Mouse (Mus musculus) c-Kit-positive CD71-positive TER-119-positive erythroid progenitor cells, embryonic 14.5 days (primary cell): ENCODE measurements around the gene Stk11ip.

ENCODE experiments used
- DNase-seq: peaks from one replicate; pipeline ENCODE4 v3.0.0-alpha.2; 2013; ENCODE audit warnings: low spot score

Stk11ip gene

GRCm38 (mm10) chr1:75504256-75505045 lies 16.9 kb upstream of the Stk11ip start:
- no peak for DNase-seq

DNA sequence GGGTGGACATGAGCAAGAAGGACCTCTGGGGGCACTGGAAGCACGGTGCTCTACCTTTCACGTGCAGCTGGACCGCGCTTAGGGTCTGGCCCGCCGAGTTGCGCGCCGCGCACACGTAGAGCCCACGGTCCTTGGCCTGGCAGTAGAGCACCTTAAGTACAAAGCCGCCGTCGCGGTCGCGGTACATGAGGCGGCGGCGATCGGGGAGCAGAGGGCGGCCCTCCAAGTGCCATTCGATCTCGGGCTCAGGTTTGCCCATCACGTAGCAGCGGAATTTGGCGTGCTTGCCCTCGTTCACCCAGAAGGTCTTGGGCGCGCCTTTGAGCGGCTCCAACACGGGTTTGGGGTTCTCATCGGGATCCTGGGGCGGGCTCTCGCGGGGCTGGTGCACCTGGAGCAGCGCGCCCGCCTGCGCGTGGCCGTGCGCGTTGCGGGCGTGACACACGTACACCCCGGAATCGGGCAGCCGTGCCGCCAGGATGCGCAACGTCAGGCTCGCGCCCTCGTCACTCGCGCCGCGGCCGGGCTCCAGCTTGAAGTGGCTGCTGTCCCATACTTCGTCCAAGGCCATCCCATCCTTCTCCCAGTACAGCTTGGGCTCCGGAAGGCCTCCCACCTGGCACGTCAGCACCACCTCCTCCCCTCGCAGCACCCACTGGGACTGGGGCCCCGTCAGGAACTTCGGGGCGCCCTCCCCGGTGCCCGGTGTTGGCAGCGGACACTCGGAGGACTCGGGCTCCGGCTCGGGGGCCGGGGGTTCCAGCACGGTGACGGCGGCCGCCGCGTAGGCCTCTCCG lies 16.0 kb upstream of the Stk11ip start:
- no peak for DNase-seq

DNA sequence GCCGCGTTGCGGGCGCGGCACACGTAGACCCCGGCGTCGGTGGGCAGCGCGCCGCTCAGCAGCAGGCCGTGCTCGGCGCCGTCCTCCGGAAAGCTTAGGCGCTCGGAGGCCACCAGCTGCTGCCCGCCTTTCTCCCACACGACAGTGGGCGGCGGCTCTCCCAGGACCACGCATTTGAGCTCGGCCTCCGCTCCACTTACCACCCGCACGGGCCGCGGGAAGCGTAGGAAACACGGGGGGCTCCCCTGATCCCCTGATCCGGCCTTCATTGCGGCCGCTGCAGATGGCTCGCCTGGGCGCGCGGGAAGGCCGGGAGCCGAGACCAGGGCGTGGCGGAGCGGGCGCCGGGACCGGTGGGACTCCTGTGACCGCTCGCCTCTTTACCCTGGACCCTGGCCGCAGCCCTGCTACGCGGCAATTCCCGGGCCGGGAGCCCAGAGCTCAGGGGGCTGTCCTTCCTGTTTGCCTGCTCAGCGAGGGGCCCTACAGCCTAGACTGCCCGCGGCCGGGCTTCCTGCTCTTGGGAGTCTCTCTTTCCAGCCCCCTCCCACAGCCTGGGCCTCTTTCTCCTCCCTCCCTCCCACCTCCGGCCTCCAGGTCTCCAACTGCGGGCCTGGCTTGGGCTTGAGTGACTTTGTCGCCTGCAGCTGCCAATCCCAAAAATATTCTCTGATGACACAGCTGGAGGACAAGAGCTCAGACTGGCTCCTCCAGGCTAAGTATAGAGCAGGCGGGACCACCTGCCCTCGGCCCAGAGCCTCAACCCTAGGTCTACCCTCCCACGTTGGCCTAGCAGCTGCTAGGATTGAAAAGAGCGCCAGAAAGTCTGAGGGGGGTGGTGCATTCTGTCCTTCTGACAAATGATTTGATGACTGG lies 15.1 kb upstream of the Stk11ip start, which contains the start of gene Obsl1:
TSS of gene Obsl1 (minus strand) at position 497 of the 876 bp plus-strand sequence.
- DNase-seq: no peak

DNA sequence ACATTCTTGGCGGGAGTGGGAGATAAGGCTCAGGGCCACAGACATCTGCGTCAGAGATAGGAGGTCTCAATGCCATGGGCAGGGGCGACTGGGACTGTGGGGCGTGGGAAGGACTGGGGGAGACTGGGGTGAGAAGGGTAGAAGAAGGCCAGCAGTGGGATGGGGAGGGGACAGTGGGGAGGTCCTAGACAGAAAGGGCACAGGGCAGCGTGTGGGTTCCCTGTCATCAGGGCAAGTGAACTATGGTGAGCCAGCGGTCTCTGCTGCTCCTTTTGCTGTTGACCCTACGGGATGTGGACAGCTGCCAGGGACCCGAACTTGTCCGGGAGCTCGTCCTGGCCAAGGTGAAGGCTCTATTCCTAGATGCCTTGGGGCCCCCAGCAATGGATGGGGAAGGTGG lies 14.3 kb upstream of the Stk11ip start, which contains the start of gene Inha:
TSS of gene Inha (plus strand) at position 72 of the 400 bp plus-strand sequence.
- DNase-seq: no peak

- DNase-seq: no peak
Measured at GRCm38 (mm10) chr1:75509586-75509985, 11.7 kb upstream of the Stk11ip start.

- DNase-seq: no peak
Measured at GRCm38 (mm10) chr1:75510154-75510553, 11.2 kb upstream of the Stk11ip start.

DNA sequence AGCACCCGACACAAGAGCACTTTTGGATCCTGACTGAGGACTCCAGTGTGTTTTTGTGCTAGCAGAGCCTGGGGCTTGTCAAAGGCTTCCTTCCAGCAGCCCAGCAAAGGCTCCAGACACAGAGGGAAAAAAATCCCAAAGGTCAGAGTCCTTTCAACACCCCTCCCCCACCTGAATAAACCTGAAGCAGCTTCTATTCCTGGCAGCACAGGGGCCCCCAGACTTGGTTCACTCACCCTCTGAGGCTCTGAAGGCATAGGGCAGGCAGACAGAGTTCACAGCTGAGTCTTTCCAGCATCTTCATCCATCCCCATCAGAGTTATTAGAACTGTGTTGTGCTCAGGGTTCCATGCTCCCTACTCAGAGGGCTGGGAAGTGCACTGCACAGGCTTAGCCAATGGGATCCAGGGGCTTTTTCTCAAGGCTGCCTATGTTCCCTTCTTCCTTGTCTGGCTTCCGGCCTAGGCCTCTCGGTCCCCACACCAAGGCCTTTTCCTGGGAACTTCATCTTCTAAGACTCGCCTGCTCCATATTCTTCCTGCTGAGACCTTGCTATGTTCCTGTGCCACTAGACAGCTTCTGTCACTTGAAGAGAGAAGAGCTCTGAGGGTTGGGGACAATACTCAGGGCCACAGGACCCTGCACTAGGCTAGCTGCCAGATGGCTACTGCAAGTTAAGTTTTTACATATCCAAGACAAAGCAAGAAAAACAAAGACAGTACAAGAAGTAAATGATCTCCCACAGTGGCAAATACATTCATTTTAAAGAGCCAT lies 9.7 kb upstream of the Stk11ip start:
- no peak for DNase-seq

- no peak for DNase-seq
Measured at GRCm38 (mm10) chr1:75512550-75512949, 8.8 kb upstream of the Stk11ip start.

DNA sequence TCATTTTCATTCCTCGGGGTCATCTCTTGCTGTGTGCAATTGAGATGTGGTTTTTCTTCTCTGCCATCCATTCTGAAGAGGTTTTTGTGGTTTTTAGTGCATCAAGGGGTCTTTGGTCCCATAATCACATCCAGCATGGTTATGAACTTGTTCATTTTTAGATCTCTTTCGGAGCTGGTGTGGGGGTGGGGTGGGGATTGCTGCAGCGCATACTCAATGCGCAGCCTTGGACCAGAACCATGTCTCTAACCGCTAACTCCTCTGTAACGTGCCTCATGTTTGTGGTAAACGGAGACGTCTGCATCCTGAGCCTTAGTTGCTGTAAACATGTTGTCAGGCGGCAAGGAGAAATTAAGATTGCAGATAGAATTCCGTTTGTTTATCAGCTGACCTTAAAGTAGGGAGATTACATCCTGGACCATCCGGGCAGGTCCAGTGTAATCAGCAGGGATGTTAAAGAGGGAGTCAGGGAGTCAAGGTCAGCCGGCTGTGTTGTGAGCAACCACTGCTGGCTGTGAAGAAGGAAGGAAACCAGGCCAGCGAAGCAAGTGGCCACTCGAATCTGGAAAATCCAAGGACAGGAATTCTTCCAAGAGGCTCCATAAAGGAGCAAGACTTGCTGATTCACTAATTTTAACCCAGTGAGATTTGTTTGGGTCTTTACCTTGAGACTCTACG lies 4.5 kb upstream of the Stk11ip start:
- no peak for DNase-seq

GRCm38 (mm10) chr1:75517984-75518383 lies 3.3 kb upstream of the Stk11ip start:
- DNase-seq: no peak

GRCm38 (mm10) chr1:75518427-75518826 lies 2.9 kb upstream of the Stk11ip start:
- no peak for DNase-seq

DNA sequence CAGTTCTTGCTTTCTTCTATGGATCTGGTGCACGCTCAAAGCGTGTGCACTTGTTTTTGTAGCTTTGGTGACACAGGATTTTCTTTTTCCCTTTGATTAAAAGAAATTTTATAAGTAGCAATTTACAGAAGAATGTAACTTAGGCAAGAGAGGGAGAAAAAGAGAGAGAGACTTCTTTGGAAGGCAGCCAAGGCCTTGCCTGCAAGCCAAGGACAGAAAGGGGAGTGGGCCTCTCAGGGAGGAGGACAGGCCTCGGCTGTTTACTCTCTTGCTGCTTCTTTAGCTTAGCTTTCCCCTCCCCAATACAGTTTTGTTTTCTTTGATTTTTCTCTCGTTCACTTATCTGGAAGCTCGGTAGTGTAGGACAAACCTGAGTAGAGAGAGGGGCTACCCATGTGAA lies 1.8 kb upstream of the Stk11ip start:
- no peak for DNase-seq

DNA sequence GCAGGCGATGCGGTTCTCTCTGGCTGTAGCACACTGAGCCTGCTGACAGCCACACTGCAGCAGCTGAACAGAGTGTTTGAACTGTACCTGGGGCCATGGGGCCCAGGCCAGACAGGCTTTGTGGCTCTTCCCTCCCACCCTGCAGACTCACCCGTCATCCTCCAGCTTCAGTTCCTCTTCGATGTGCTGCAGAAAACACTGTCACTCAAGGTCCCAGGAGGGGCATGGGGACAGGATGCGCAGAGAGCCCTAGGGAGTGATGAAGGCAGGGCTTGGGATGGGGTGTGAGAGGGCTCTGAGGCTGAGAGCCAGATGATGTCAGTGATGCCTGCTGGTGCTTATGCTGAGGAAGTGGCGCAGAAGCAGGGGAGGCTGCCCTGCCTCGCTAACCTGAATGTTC lies 3.4 kb downstream of the Stk11ip start:
- no peak for DNase-seq

GRCm38 (mm10) chr1:75530546-75530945 lies 9.2 kb downstream of the Stk11ip start:
- no peak for DNase-seq

DNA sequence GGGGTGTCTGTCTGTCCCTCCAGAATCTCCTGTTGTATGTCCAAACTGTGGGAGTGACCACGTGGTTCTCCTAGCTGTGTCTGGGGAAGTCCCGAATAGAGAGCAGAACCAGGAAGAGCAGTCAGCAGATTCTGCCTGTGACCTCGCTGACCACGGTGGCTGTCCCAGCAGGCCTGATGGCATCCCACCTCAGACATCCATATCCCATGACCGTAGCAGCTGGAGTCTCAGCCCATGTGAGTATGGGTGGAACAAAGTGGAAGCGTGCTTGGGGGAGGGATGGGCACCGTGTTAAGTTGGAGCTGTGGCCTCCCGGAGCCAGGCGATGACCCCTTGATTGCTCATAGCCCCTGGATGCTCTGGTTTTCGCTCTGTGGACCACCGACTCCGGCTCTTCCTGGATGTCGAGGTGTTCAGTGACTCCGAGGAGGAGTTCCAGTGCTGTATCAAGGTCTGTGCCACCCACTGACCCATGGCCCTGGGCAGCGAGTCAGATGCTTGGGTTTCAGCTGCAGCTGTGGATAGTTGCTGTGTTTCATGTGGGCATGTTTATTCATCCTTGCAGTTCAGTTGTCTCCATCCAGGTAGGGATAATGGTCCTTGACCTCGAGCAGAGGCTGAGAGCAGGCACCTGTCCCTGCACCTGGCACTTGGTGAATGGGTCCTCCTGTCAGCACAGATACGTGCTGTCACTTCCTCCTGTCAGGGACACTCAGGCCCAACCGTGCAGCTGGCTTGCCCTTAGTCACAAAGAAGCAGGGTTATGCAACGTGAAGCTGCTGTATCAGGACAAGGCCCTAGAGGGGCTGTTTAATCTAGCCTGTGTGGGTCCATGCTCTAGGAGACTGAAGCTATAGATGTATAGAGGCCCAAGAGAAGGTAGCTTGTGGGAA lies 11.2 kb downstream of the Stk11ip start:
- no peak for DNase-seq

GRCm38 (mm10) chr1:75533325-75534252 lies 12.3 kb downstream of the Stk11ip start:
- no peak for DNase-seq

DNA sequence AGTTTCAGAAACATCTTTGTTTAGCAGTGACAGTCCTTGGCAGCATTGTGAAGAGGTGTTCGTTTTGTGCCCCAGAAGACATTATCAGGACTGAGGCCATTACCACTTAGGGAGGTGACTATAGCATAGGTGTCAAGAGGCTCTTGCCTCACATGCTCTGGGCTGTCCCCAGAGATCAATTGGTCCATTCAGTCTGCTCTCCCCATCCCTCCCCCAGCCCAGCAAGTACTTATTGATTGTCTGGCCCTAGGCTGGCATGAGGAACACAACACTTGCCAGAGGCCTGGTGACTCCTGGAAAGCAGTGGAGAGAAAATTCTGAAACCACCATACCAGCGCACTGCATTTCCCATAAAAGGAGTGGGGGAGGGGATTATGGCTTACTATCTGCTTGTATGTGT lies 16.3 kb downstream of the Stk11ip start:
- DNase-seq: no peak

DNA sequence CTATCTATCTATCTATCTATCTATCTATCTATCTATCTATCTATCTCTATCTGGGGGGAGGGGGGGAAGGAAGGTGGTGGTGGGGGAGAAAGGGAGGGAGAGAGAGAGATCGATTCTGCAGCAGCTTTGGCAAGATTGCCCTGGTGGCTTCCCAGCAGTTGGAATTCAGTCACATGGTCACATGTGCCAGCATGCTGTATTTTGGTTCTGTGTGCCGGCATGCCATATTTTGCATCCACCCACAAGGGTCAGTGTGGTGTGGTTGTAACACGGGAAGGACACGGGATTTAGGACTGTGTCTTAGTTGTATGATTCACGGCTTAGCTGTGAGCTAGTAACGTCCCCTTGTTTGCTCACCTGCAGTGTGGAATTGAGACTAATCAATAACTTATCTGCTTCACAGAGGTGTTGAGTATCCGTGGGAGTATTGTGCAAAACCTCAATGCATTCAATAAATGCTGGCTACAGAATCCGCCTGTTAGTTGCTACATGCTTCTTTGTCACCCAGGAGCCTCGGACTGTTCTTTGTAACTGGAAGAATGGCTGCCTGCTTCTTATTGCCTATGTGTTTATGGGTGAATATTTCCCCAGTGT lies 17.4 kb downstream of the Stk11ip start:
- no peak for DNase-seq
